Mouse (Mus musculus): ENCODE data around the gene Spata21.

The Spata21 gene

DNA sequence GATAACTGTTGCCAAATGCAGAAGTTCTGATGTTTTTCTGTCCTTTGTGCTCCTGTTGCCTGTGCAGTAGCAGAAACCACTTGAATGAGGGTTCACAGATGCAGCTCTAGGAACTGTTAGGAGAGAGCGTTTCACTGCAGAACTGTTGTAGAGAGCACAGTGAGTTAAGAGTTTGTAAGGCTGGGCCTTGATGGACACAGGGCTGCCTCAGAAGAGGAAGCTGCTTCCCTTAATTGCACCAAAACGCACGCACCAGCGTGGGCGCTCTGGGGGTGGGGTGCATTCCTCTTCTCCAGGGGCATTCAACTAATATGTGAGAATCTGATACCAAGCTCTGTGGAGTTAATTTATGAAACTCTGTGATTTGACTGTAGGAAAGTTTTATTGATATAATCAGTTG, 71.5 kb downstream of the Spata21 start:
- no peak for DNase-seq

DNA sequence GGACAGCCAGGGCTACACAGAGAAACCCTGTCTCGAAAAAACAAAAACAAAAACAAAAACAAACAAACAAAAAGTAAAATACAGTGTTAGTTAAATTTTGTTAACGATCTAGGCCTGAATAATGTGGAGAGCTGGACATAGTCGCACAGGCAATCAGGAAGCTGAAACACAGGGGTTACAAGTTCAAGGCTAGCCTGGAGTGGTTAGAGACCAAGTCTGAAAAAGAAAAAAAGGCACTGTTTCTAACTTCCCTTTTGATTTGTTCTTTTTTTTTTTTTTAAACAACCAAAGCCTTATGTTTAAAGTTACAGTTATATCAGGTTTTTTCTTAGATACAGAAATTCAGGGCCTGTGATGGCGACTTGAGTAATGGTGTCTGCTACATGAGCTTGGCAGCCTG, 72.1 kb downstream of the Spata21 start:
- DNase-seq = no peak

DNA sequence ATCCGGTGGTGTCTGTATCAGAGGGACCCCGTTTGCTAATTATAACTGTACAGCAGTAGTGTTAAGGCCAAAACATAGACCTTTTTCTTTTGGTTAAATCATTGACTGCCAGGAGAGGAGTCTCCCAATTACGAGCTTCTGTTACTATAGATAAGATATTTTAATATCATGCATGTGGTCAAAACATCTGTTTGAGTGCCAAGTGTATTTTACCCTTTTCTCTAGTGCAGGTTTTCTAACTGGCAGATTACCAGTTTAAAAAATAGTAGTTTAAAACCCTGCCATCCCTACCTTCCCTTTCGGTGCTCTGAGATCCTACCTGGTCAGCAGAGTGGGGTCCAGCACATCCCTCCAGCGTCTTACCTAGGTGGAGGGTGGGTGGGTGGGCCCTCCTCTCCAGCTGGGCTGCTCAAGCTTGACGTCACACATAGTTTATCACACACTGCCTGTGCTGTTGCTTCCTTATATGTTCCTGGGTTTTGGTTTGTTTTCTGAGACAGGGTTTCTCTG, 73.6 kb downstream of the Spata21 start:
- no peak for DNase-seq

All from spleen, adult 18-20 months (tissue).